Mouse (Mus musculus): ENCODE results near the gene Syt2. TPM values are rescaled to one million over a fixed set of nuclear protein-coding genes. Genes with fewer than 3 reads are reported as not detected.
A peak's percentile ranks its signal among the peaks of the same experiment; 100 is the strongest.

The Syt2 gene
- total RNA-seq, 1 experiment from 2014 or later: 0.59 TPM

DNA sequence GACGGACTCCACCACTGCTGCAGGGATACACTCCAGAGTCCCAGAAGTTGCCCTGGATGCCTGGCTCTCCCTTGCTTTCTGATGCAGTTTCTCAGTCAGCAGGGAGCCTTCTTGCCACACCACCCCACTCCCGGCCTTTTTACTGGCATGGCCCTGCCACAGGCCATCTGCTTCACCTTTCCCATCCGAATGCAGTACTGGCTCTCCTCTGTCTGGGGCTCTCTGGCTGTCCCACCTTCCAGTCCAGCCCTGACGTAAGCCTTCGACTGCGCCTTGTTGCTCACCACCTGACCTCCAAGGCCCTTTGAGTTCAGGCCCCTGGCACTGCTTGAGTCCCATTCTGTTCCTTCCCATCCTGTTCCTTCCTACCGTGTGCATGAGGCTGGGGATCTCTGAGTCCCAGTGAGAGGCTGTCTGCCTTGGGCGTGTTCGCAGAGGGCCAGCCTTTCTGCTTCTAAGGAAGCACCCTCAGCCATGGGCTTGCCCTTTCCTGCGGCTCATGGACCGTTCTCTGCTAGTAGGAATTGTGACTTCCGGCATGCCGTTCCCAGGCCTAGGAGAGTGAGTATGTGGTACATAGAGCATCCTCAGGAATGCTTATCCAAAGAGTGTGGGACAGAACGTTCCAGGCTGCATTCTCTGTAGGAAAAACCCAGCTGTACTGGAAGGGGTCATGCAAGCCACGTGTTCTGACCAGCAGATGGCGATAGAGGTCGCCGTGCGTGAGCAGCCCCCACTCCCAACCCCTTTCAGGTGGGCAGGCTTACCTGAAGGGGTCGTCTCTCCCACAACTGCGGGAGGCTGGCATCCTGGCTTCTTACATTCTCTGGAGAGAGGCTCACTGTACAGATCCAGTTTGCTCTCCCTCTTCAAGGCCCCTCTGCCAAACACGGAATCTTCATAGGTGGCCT is 58.2 kb downstream of the Syt2 start:
- peak; percentile 30 for DNase-seq

DNA sequence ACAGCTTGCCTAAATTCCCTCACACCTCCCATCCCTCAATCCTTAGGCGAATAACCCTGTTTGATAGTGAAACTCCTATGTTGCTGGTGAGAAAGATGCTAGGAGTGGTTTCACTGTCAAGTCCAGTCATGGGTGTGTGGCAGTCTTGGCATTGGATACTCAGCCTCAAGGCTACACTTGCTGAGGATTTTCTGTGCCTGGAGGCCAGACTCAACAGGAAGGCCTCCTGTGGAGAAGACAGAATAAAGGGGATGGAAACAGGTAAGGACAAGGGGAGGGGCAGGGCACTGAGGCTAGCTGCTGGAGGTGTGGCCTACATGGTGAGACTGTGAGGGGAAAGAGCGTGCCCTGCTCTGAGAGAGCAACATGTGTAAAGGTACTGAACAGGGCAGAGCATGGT is 60.1 kb downstream of the Syt2 start:
- no peak for DNase-seq

DNA sequence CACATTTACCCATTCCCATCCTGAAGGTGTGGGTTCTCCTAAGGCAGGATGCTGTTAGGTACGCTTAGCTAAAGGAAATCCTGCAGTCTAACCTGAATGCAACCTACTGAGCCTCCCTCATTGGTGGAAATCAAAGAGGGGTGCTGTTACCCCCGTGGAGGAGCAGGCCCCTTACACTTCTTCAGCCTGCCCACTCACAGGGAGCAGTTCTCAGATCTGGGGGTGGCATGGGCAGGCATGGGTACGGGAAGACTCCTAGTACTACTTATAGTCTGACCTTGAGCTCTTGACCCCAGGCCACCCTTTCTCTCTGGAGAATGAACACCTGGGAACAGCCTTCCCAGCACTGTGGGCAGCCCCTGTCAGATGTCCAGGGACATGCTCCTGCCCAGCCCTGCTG is 61.0 kb downstream of the Syt2 start:
- DNase-seq: no peak

DNA sequence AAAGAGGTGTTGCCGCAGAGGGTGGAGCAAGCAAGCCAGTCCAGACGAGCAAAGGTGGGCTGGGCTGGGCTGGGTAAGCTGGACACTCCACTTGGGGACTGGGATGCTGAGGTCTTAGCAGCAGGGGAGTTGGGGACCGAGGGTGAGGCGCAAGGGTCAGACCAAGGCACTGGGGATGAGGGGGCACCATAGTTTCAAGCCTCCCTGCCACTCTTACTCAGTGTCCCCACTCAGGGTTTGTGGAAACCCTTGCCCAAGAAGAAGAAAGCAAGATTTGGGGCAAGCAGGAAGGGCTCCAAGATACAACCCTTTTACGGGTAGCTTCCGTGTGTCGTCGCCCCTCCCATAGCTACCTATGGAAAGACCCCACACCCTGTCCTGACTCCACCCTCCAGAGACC is 61.8 kb downstream of the Syt2 start:
- DNase-seq: no peak

DNA sequence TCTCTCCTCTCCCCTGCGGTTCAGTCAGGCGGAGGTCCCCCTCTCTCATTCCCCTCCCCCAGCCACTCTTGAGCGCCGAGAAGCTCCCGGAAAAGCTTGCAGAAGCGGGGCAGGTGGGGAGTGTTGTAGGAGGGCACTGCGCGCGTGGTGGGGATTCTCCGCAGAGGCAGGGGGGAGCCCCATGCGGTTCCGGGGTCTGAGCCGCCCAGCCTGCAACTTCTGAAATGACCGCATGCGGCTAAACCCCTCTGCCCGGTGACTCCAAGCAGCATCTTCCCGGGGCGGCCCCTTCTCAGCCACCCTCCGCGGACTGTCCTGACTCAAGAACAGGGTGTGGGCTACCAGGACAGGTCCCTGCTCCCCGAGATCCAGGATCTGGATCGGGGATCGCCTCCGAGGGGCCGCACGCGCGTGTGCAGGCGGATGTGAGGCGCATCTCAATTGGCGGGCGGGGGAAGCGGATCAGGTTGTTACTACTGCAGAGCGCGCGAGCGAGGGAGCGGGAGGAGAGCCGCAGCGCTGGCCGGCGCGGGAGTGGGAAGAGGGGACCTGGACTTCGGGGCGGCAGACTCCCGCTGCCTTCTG is 62.4 kb downstream of the Syt2 start:
- peak; percentile 65 for DNase-seq

DNA sequence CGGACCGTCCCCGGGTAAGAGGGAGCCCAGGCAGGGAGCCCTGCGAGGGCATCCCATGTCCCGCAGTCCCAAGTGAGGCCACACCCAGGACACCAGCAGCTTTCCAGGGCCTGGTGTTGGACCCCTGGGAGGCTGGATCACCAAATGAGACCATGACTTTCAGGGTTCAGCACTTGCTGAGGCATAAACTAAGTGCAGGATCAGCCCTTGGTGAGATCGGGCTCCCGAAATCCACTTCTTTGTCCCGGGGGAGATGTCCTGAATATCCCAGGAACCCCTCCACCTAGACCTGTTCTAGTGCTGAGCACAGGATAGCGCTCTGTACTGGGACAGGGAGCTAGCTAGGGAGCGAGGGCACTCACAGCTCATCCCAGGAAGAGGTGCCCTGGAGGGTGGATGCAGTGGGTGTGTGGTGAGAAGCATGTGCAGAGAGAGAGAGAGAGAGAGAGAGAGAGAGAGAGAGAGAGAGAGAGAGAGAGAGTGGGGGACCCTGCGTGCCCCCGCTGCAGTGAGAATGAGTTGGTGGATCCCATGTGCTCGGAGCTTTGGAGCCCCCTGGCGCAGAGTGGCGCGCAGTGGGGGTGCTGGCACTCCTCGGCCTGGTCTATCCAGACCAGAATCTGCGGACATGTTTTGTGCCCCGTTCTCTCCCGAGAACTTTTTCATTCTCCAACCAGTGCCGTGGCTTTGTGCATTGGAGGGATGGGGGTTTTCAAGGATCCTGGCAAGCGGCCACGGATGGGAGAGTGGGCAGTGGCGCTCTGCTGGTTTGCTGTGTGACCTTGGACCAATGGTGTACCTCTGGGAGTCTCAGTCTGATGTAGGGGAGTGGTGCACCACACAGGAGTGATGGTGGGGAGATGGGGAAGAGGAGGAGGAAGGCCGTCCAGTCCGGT is 63.2 kb downstream of the Syt2 start:
- no peak for DNase-seq

DNA sequence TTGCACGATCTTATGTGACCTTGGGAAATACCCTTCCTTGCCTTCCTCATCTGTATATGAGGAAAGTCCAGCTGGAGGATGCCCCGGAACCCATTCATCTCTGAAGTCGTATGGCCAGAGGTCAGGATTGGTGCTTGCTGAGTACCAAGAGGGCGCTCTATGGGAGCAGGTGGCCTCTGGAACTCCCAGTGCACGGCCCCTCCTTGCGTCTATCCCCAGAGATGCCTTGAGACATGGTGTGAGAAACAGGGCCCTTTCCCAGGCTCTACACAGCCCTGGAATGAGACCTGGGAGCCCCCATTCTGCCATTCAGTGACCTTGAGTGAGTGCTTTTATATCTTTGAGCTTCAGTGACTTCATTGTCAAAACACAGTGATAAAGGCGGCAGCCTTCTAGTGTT is 64.6 kb downstream of the Syt2 start:
- no peak for DNase-seq

DNA sequence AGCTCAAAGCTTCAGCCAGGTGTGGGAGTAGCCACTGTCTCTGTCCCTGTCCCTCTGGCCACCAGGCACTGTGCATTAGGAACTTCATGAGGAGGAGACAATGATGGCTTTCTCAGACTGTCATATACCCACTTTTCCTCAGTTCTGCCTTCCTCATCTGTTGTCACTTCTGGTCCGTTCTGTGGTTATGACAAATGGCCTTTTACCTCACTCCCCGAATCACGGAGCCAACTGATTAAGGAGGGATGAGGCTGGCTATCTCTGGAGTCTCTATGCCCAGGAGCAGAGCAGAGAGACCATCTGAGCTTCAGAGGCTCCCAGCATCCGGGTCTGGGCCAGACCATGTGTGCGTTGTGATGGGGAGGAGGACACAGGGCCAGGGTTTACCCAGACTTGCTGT is 65.2 kb downstream of the Syt2 start:
- DNase-seq: no peak

DNA sequence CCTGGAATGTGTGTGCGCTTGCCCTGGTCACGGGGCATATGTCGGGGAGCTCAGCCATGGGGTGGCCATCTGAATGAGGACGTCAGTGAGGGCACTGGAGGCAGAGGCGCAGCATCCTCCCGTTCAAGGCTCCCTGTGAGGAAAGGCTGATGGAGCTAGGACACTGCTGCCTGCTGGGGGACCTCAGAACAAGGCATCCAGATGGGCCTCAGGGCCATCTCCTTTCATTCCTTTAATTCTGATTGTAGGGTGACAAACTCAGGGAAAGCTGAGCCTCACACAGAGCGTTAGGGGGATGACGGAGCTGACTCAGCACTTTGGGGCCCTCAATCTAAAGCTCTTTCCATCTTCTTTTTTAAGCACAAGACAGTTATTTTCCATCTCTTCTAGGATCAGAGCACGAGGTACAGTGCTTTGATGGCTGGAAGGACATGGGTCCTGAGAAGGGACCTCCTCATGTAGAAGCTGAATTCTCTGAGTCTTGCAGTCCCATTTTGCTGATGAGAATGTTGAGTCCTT is 66.4 kb downstream of the Syt2 start:
- no peak for DNase-seq

DNA sequence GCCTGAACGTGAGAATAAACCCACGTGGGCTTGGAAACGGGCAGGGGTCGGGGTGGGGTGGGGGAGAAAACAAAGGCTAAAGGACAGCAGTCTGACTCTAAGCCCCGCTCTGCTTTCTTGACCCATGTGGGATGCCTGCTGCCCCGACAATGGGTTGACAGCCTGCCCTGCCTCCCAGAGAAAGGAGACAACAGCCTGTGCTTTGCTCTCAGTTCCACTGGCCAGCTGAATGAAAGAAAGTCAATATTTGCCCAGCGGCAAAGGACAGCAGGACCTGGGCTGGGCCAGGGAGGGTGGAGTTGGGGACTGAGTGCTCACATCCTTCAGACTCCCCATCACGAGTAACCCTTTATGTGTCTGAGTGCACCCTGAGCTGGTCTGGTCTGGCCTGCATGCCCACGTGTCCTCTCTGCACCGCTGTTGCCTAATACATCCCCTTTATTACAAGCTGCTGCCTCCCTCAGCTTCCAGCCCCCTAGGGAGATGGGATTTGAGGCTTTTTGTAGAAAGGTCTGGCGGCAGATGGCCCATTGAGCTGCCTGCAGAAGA is 67.0 kb downstream of the Syt2 start:
- no peak for DNase-seq

DNA sequence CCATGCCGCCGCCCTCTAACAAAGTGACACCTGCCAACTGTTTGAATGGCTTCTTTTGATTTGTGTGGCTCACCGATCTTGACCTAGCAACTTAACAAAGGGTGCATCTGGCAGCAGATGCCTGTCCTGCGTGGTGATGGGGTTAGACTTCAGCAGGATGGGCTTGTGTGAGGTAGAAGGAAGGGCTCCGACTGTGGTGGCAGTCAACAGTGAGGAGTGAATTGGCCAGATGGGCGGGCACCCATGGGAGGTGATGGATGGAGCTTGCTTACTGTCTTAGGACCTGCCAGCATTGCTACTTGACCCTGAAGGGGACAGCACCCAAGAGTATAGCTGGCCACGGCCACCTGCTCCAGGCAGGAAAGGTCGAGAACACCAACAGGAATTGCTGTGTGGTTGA is 67.7 kb downstream of the Syt2 start:
- no peak for DNase-seq

DNA sequence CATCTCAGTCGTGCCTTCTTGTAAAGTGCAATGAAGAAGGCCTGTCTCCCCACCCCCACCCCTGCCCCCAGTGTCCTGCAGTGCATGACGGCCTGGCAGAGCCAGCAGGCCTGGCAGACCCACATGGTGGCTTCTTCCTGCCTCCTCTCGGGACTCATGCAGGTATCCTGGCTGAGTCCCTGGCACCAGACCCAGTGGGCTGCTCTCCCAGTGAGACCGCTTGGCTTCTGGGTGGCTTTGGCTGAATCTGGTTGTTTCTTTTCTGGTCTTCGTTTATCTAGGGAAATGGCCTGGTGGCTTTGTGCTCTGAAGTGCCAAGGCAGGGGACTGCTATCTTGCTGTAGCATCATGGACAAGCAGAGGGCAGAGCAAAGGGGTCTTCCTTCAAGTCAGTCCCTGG is 68.6 kb downstream of the Syt2 start:
- no peak for DNase-seq

DNA sequence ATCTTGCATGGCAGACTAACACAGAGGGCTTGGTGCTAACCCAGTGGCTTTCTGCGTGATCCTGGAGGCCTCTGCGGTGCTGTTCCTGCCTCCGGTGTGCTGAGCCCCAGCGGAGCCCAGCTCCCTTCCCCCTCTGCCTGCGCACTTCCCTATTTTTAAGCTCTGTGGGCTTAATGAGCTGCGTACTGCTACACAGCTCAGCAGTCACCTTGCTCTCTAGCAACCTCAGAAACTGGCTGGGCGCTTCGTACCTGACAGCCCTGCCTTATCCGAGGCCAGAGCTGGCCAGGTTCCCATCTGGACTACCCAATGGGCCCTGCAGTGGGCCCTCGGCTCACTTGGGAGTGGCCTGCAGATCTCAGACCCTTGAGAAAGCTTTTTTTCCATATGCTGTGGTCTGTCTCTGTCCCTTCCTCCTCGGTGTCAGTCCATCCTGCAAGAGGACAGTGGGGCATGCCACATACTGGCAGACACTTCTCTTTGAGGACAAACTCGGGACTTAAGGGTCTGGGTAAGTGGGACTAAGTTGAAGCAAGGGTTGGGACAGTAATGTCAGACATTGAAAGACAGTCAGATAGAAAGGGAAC is 73.3 kb downstream of the Syt2 start:
- no peak for DNase-seq

DNA sequence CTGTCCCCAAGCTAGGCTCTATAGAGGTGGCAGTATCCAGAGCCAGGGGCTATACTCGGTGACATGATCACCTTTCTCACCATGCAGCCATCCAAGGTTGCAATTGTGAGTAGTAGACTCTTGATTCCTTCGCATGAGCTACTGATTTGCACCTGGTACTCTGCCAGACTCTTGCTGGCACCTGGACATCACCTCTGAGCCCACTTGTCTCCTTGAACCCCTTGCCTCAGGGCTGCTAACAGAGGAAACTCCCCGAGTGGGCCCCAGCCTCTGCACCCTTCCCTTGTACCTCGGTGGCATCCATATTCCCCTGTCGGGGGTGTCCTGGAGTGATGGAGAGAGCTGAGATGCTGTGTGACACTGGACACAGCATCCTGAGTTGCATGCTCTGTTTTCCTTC is 75.0 kb downstream of the Syt2 start:
- no peak for DNase-seq

DNA sequence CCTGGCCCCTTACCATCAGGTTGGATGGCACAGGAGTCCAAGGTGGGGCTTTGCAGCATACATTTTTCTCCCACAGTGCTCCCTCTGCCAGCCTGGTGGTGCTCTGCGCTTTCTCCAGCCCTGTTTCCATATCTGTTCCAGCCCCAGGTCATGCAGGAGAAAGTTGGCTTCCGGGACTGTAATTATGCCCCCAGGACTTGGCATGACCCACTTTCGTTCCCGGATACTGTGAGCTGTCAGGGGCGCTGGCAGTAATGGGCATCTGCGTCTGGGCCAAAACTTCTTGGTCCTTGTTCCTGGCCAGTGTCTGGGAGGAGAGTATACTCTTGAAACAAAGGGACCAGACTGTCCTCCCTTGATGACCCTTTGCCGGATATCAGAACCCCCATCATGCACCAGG is 76.4 kb downstream of the Syt2 start:
- no peak for DNase-seq

DNA sequence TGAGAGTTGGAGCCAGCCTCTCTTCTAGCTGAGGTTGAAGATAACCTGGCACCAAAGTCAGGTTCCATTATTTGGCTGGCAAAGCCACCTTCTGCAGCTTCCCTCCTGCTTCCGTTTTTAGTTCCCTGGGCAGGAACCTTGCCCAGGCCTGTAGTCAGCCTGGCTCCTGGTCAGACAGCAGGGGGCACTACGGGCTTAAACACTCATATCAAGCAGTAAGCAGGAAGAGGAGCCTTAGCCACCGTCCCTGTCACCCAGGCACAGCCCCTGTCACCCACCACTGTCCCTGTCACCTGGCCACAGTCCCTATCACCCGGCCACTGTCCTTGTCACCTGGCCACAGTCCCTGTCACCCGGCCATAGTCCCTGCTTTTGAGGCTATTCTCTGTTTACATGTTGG is 78.8 kb downstream of the Syt2 start:
- DNase-seq: peak; percentile 78

DNA sequence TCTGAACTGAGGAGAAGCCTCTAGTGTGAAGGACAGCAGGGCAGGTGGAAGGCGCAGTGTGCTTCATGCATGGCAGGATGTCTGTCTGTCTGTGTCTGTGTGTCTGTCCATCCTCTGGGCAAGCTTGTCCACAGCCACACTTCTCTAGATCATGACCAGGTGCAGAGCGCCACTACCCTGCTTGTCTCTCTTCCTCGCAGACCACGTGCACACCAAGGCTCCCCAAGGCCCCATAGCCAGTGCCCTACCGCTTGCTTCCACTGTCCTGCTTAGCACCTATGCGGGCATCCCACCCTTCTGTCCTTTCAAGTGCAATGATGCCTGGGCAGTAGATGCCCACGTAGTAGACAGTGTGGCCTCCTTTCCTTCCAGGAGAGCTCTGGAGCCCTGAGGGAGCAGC is 80.0 kb downstream of the Syt2 start:
- no peak for DNase-seq

DNA sequence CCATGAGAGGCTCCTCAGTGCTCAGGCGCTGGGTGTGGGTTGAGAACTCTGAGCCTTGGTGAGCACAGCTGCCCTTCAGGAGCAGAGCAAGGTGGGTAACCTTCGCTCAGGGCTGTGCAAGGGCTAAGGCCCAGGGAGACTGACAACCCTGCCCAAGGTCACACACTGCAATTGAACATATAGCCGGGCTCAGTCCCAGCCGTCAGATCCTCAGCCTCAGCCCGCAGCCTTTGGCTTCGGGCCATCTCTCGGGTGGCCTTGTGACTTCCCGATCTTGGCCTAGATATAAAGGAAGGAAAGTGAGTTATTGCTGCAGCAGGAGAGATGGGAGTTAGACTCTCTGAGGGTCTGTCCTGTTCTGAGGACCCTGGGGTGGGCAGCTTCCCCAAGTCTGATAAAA is 80.8 kb downstream of the Syt2 start:
- peak; percentile 85 for DNase-seq

DNA sequence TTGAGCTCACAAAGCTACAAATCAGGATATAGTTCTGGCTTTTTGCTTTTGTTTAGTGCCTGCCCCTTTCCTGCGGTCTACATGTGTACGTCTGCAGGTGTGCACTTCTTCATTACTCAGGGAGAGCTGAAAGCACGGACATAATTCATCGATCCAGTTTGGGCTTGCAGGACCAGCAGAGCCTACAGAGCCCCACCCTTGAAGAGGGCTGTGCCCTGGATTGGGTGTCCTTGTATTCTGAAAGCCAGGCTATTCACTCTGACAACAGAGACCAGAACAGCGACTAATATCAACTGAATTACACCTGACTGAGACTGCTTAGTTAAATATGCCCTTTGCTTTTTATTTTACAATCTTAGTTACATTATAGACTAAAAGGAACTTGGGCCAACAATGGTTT is 87.2 kb downstream of the Syt2 start:
- DNase-seq: no peak

DNA sequence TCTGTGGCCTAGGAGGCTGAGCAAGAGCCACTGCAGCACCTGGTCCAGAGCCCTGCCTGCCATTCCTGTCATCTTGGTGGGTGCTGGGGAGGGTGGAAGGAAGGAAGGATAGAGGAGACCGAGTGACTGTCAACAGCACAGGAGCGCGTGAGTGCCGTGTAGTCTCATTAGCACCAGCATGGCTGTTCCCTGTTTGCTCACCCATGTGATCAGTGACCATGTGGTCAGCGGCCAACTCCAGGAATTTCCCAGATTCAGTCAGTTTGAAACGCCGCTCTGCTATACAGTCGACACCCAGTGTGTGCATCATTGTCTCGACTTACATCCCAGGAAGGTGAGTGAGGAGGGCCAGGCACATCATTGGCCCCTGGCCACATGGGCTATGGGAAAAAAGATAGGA is 91.0 kb downstream of the Syt2 start:
- no peak for DNase-seq

DNA sequence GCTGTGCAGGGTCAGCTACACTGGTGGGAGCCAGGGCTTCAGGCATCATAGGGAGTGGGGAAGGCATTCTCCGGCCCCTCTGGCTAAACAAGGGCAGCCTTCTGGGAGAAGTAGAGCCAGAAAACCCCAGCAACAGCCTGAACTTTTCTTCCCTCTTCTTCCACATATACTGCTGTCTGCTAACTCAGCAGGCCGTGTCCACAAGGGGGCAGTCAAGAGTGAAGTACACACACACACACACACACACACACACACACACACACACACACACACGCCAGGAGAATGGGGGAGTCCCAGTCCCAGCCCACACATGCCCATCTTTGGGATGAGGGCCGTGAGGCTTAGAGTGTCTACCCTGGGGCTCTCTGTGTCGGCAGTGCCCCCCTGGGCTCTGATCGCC is 95.0 kb downstream of the Syt2 start:
- peak; percentile 64 for DNase-seq

Data from adrenal gland, postnatal 14 days (tissue).